Mouse (Mus musculus): ENCODE measurements around the gene BC053393. TPM values are rescaled to one million over a fixed set of nuclear protein-coding genes. Genes with fewer than 3 reads are reported as not detected.

Gene BC053393
- not detected in 2 replicates for polyA plus RNA-seq (2016; fragmentation: Nextera tagmentation; extraction: Ambion mirVana)

DNA sequence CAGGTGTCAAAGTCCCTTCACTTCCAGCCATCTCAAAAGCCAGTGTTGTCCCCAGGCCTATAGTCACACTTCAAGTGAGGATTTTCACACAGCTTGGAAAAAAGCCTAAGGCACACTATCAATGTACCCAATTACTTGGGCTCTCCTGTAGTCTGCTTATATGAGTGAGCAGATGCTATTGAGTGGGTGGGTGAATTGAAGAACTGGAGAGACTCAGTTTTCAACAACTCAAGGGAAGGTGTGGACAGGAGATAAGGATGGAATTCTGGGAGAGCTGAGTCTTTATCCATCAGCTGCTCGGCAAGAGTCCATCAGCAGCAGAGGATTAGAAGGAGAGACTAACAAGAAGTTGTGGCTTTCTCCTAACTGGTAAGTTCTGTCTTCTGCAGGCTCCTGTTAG lies at the start of gene BC053393:
BC053393 (plus strand) TSS at position 210 of the 400 bp plus-strand sequence.
- no peaks in the 10 kb centered on the region for H3K9me3 ChIP-seq
- no peak within 1 kb of the TSS for H3K27ac ChIP-seq
- no peak within 1 kb of the TSS for H3K9ac ChIP-seq
- no peaks in the 10 kb centered on the region for H3K27me3 ChIP-seq (replicated peaks)
- 98% methylated on average over 1 of the region's 1 CpGs for WGBS
- no peak for ATAC-seq (ENCODE audit: low FRiP score, low read depth)
- H3K4me2 ChIP-seq (replicated peaks) = no peak within 1 kb of the TSS
- no peaks in the 10 kb centered on the region for H3K36me3 ChIP-seq
- no peaks in the 10 kb centered on the region for H3K4me1 ChIP-seq
- no peak within 1 kb of the TSS for H3K4me3 ChIP-seq

- Histone ChIP-seq H3K4me1 (no peaks in the 10 kb centered on the region), H3K9ac (no peak overlapping the region), H3K4me2 (replicated peaks) (no peak overlapping the region), H3K4me3 (no peak overlapping the region), H3K27ac (no peak overlapping the region), H3K36me3 (no peaks in the 10 kb centered on the region), H3K9me3 (no peaks in the 10 kb centered on the region), H3K27me3 (replicated peaks) (no peaks in the 10 kb centered on the region)
- WGBS = 86% methylated on average over 3 of the region's 3 CpGs
- ATAC-seq (ENCODE audit: low FRiP score, low read depth) = no peak
Observed at GRCm38 (mm10) chr11:46522719-46523118, 48.6 kb upstream of the BC053393 start.

DNA sequence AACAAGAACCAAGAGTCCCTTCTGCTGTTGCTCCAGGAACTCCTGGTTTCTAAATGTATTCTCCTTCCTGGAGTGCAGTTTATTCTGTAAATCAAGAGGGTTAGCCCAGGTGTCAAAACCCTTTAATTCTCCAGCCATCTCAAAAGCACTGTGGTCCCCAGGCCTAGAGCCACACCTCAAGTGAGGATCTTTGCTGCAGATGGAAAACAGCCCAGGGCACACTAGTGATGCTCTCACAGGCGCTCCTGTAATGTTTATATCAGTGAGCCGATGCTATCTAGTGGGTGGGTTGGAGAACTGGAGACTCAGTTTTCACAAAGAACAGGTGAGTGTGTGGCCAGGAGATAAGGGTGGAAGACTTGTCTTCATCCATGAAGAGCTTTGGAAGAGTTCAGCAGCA lies 47.4 kb upstream of the BC053393 start, which contains the start of gene Gm12169:
Gm12169 (plus strand) TSS at position 301 of the 400 bp plus-strand sequence.
- Histone ChIP-seq H3K36me3 (no peaks in the 10 kb centered on the region), H3K4me2 (replicated peaks) (no peak within 1 kb of the TSS), H3K27ac (no peak within 1 kb of the TSS), H3K4me3 (no peak within 1 kb of the TSS), H3K9me3 (no peaks in the 10 kb centered on the region), H3K27me3 (replicated peaks) (no peaks in the 10 kb centered on the region), H3K4me1 (no peaks in the 10 kb centered on the region), H3K9ac (no peak within 1 kb of the TSS)
- ATAC-seq (ENCODE audit: low FRiP score, low read depth) = no peak
- WGBS = 85% methylated on average over 2 of the region's 2 CpGs

- H3K27ac ChIP-seq = no peak overlapping the region
- WGBS = 78% methylated on average over 4 of the region's 4 CpGs
- H3K4me3 ChIP-seq = no peak overlapping the region
- H3K9ac ChIP-seq = no peak overlapping the region
- H3K4me1 ChIP-seq = no peaks in the 10 kb centered on the region
- no peaks in the 10 kb centered on the region for H3K36me3 ChIP-seq
- ATAC-seq (ENCODE audit: low FRiP score, low read depth) = no peak
- no peak overlapping the region for H3K4me2 ChIP-seq (replicated peaks)
- no peaks in the 10 kb centered on the region for H3K27me3 ChIP-seq (replicated peaks)
- H3K9me3 ChIP-seq = no peaks in the 10 kb centered on the region
Observed at GRCm38 (mm10) chr11:46530149-46530548, 41.2 kb upstream of the BC053393 start.

DNA sequence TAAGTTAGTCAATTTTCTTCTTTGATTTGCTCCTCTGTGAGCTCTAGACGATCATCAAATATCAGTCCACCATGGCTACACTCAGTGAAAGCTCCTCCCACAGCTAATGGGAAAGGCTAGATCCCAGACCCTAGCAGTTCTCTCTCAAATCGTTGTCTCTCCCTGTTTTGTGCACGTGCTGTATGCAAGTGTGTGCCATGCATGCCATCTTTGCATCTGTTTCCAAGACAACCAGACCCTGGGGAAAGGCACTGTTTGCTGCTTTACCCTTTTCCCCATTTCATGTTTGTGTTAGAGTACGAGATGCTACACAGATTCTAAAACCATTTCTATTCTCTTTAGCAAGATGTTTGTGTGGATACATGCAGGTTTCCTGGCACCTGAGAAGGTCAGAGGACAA lies 34.4 kb upstream of the BC053393 start:
- H3K27me3 ChIP-seq (replicated peaks) = no peaks in the 10 kb centered on the region
- no peak overlapping the region for H3K27ac ChIP-seq
- H3K4me2 ChIP-seq (replicated peaks) = no peak overlapping the region
- H3K9me3 ChIP-seq = no peaks in the 10 kb centered on the region
- no peaks in the 10 kb centered on the region for H3K4me1 ChIP-seq
- H3K4me3 ChIP-seq = no peak overlapping the region
- no peak for ATAC-seq (ENCODE audit: low FRiP score, low read depth)
- WGBS = 70% methylated on average over 4 of the region's 4 CpGs
- H3K36me3 ChIP-seq = no peaks in the 10 kb centered on the region
- no peak overlapping the region for H3K9ac ChIP-seq

GRCm38 (mm10) chr11:46543530-46543929 lies 27.8 kb upstream of the BC053393 start:
- WGBS = 90% methylated on average over 2 of the region's 2 CpGs
- Histone ChIP-seq H3K4me3 (no peak overlapping the region), H3K27me3 (replicated peaks) (no peaks in the 10 kb centered on the region), H3K9ac (no peak overlapping the region), H3K4me2 (replicated peaks) (no peak overlapping the region), H3K36me3 (no peaks in the 10 kb centered on the region), H3K9me3 (no peaks in the 10 kb centered on the region), H3K4me1 (no peaks in the 10 kb centered on the region), H3K27ac (no peak overlapping the region)
- ATAC-seq (ENCODE audit: low FRiP score, low read depth) = no peak

DNA sequence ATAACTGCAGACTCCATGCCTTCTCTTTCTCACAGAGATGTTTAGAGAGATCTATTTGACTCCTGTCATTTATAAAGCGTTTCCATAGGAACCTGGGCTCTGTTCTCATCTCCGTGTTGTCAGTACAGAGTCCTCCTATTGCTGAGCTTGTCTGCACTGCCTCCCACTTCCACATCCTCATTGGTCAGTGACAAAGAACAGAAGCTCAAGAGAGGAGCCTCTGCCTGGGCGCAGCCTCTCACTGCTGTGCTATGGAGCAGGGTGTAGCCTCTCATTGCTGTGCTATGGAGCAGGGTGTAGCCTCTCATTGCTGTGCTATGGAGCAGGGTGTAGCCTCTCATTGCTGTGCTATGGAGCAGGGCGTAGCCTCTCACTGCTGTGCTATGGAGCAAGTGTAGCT lies 21.6 kb upstream of the BC053393 start:
- Histone ChIP-seq H3K27me3 (replicated peaks) (no peaks in the 10 kb centered on the region), H3K4me3 (no peak overlapping the region), H3K4me2 (replicated peaks) (no peak overlapping the region), H3K36me3 (no peaks in the 10 kb centered on the region), H3K4me1 (no peaks in the 10 kb centered on the region), H3K9ac (no peak overlapping the region), H3K9me3 (no peaks in the 10 kb centered on the region), H3K27ac (no peak overlapping the region)
- ATAC-seq (ENCODE audit: low FRiP score, low read depth) = no peak
- WGBS = 85% methylated on average over 4 of the region's 4 CpGs

GRCm38 (mm10) chr11:46552741-46553140 lies 18.6 kb upstream of the BC053393 start:
- H3K36me3 ChIP-seq = no peaks in the 10 kb centered on the region
- no peaks in the 10 kb centered on the region for H3K9me3 ChIP-seq
- no peak overlapping the region for H3K9ac ChIP-seq
- WGBS = 93% methylated on average over 3 of the region's 3 CpGs
- H3K4me2 ChIP-seq (replicated peaks) = no peak overlapping the region
- no peak overlapping the region for H3K4me3 ChIP-seq
- no peak for ATAC-seq (ENCODE audit: low FRiP score, low read depth)
- no peak overlapping the region for H3K27ac ChIP-seq
- H3K27me3 ChIP-seq (replicated peaks) = no peaks in the 10 kb centered on the region
- no peaks in the 10 kb centered on the region for H3K4me1 ChIP-seq

DNA sequence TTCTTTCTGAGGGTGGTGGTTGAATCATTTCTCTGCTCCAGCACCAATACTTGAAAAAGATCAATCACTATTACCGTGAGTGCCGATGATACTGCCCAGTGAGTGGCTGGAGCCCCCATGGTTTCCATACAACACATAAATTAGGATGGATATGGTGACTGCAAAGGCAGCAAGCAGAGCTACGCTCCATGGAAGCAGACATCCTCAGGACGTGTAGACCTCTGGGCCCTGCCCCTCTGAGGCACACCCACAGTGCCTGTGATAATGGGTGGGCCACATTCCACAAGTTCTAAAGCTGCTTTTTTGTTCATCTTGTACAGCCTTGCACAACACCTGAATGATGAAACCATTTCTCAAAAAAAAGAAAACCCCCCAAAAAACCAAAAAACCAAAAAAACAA lies 10.2 kb upstream of the BC053393 start:
- Histone ChIP-seq H3K9ac (no peak overlapping the region), H3K27ac (no peak overlapping the region), H3K4me2 (replicated peaks) (no peak overlapping the region), H3K4me3 (no peak overlapping the region), H3K27me3 (replicated peaks) (no peaks in the 10 kb centered on the region), H3K9me3 (no peaks in the 10 kb centered on the region), H3K4me1 (no peaks in the 10 kb centered on the region), H3K36me3 (no peaks in the 10 kb centered on the region)
- ATAC-seq (ENCODE audit: low FRiP score, low read depth) = no peak
- 81% methylated on average over 4 of the region's 4 CpGs for WGBS

DNA sequence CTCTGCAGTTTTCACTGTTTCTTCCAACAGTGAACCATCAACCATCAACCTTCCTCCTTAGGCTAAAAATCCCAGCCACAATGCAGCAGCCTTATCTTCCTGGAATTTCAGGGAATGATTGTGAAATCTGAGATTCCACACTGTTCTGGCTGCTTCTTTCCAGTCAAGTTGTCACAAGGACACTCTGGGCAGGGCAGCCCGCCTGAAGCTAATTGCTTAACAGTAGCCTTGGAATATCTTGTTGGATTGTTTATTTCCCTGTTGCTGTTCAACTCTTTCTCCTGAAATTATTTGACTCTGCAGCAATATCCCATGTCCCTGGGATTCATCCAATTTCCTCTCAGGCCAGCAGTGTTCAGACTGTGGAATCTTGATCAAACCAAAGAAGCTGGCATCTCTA lies 6.7 kb upstream of the BC053393 start:
- H3K9ac ChIP-seq = no peak overlapping the region
- 82% methylated on average over 1 of the region's 1 CpGs for WGBS
- no peaks in the 10 kb centered on the region for H3K9me3 ChIP-seq
- H3K4me3 ChIP-seq = no peak overlapping the region
- ATAC-seq (ENCODE audit: low FRiP score, low read depth) = no peak
- H3K4me2 ChIP-seq (replicated peaks) = no peak overlapping the region
- no peaks in the 10 kb centered on the region for H3K4me1 ChIP-seq
- no peak overlapping the region for H3K27ac ChIP-seq
- H3K36me3 ChIP-seq = no peaks in the 10 kb centered on the region
- no peaks in the 10 kb centered on the region for H3K27me3 ChIP-seq (replicated peaks)

DNA sequence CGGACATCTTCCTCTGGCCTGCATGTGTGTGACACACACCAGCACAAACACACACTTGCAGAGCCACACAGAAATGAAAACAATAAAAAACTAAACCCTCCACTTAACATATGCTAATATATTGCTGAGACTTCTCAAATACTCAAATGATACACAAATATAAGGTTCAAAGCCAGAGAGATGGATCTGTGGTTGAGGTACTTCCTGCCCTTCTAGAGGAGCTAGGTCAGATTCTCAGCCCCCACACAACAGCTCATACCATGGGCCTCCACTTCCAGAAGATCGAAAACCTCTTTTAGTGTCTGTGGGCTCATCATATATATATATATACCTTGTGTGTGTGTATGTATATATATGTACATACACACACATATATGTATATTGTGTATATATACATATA lies 5.4 kb upstream of the BC053393 start:
- Histone ChIP-seq H3K27ac (no peak overlapping the region), H3K36me3 (no peaks in the 10 kb centered on the region), H3K4me1 (no peaks in the 10 kb centered on the region), H3K4me3 (no peak overlapping the region), H3K4me2 (replicated peaks) (no peak overlapping the region), H3K9ac (no peak overlapping the region), H3K9me3 (no peaks in the 10 kb centered on the region), H3K27me3 (replicated peaks) (no peaks in the 10 kb centered on the region)
- no peak for ATAC-seq (ENCODE audit: low FRiP score, low read depth)
- 96% methylated on average over 2 of the region's 2 CpGs for WGBS

DNA sequence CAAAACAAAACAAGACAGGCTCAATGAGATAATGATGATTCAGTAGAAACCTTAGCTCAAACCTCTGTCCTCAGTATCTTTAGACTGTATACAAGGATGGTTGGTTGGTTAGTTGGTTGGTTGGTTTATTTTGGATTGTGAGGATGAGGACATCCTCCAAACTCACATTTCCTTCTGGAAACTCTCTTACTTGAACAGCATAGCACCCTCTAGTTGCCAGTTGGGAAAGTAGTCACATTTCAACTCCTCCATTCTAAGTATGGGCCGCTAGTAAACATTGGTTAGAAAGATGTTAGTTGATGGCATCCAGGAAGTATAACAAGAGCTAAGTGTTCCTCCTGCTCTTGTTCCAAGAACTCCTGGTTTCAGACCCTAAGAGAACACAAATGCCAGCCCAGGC lies 2.2 kb upstream of the BC053393 start:
- H3K27ac ChIP-seq = no peak overlapping the region
- H3K27me3 ChIP-seq (replicated peaks) = no peaks in the 10 kb centered on the region
- no peaks in the 10 kb centered on the region for H3K9me3 ChIP-seq
- H3K4me3 ChIP-seq = no peak overlapping the region
- H3K36me3 ChIP-seq = no peaks in the 10 kb centered on the region
- no peaks in the 10 kb centered on the region for H3K4me1 ChIP-seq
- no peak overlapping the region for H3K9ac ChIP-seq
- no peak for ATAC-seq (ENCODE audit: low FRiP score, low read depth)
- no peak overlapping the region for H3K4me2 ChIP-seq (replicated peaks)
- WGBS = 79% methylated on average over 1 of the region's 1 CpGs

DNA sequence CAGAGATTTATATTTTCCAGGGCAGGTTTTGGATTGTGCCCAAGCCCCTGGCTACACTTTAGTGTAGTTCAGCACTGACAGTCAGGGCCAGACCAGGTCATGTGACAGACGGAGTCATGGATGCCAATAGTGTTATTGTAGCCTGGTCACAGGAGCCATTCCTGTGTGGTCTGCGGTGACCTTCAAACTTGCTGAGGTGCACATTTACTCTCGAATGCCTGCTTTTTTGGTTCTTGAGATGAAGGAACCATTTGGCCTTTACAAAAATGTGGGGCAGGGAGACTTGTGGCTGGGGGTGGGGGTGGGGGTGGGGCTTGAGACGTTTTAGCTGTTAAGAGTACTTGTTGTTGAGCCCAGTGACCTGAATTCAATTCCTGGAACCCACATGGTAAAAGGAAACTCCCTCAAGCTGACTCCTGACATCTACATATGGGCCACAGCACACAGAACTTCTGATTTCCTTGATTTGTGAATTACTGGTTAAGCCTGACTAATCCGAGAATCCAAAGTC lies 7.5 kb downstream of the BC053393 start:
- Histone ChIP-seq H3K36me3 (no peaks in the 10 kb centered on the region), H3K27me3 (replicated peaks) (no peaks in the 10 kb centered on the region), H3K9ac (no peak overlapping the region), H3K4me2 (replicated peaks) (no peak overlapping the region), H3K4me3 (no peak overlapping the region), H3K4me1 (no peaks in the 10 kb centered on the region), H3K9me3 (no peaks in the 10 kb centered on the region), H3K27ac (no peak overlapping the region)
- WGBS = 70% methylated on average over 5 of the region's 5 CpGs
- no peak for ATAC-seq (ENCODE audit: low FRiP score, low read depth)
